Mouse (Mus musculus) embryonic facial prominence, embryonic 10.5 days (tissue): ENCODE results near the gene Barhl1. TPM values are rescaled to one million over a fixed set of nuclear protein-coding genes. Genes with fewer than 3 reads are reported as not detected.
A peak's percentile ranks its signal among the peaks of the same experiment; 100 is the strongest.

Source experiments
- DNase-seq: peaks from one replicate; pipeline ENCODE4 v3.0.0-alpha.2; 2017; ENCODE audit warnings: low spot score
- H3K27ac ChIP-seq: fragments of 300-500 bp; sonication (generic); replicated peaks from 2 replicates; pipeline ENCODE4 v1.5.1; 2016; ENCODE audit warnings: mild to moderate bottlenecking
- H3K27me3 ChIP-seq: fragments of 300-500 bp; sonication (generic); replicated peaks from 2 replicates; pipeline ENCODE4 v1.6.1; 2016; ENCODE audit warnings: low read depth, mild to moderate bottlenecking; ENCODE audit not compliant: poor library complexity, severe bottlenecking
- H3K36me3 ChIP-seq: fragments of 300-500 bp; sonication (generic); replicated peaks from 2 replicates; pipeline ENCODE4 v1.6.1; 2016; ENCODE audit warnings: mild to moderate bottlenecking, moderate library complexity
- H3K4me1 ChIP-seq: fragments of 300-500 bp; sonication (generic); 2 replicates; pipeline ENCODE4 v1.6.1; 2016
- H3K4me3 ChIP-seq: fragments of 300-500 bp; sonication (generic); 2 replicates; pipeline ENCODE4 v1.5.1; 2016; ENCODE audit warnings: mild to moderate bottlenecking, moderate library complexity
- H3K9me3 ChIP-seq: fragments of 300-500 bp; sonication (generic); 2 replicates; pipeline ENCODE4 v1.6.1; 2016; ENCODE audit warnings: mild to moderate bottlenecking
- WGBS: fragments of 180-500 bp; shearing (Covaris S2); methylation state at CpG from one replicate; pipeline ENCODE4 v1.1.7; 2016; 5-methylcytosine and 5-hydroxymethylcytosine counted together
- polyA plus RNA-seq: library from polyadenylated mRNA; unstranded; fragments of >200 nt; fragmentation: Nextera tagmentation; extraction: Ambion mirVana; gene quantifications from 2 replicates; pipeline ENCODE4 v1.2.1, GENCODE M21; 2016

Gene Barhl1
- polyA plus RNA-seq, 1 experiment from 2014 or later, result 1.2 TPM

DNA sequence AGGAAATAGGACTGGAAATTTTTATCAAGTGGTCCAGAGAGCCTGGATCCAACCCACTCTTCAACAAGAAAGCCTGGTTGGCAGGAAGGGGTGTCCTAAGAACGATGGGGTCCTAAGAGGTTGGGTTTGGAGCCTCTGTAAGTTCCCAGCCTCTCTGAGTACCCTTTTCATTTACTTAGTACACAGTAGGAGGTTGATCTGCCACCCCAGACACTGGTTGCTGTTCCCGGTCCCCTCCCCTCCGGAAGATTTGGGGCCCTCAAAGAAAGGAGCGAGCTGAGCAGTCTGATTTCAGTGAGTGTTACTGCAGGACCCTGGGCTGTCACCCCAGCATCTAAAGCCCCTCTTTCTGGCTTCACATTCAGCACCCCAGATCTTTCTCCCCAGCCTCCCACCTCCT lies 2.5 kb upstream of the Barhl1 start:
- no peak overlapping the region for H3K4me3 ChIP-seq
- WGBS, result 2% methylated on average over 4 of the region's 4 CpGs
- H3K27me3 ChIP-seq, result peaks cover 100% of the 10 kb centered on the region
- H3K4me1 ChIP-seq, result peaks cover 12% of the 10 kb centered on the region
- H3K9me3 ChIP-seq, result no peaks in the 10 kb centered on the region
- DNase-seq, result no peak
- H3K27ac ChIP-seq, result no peak overlapping the region
- no peaks in the 10 kb centered on the region for H3K36me3 ChIP-seq

DNA sequence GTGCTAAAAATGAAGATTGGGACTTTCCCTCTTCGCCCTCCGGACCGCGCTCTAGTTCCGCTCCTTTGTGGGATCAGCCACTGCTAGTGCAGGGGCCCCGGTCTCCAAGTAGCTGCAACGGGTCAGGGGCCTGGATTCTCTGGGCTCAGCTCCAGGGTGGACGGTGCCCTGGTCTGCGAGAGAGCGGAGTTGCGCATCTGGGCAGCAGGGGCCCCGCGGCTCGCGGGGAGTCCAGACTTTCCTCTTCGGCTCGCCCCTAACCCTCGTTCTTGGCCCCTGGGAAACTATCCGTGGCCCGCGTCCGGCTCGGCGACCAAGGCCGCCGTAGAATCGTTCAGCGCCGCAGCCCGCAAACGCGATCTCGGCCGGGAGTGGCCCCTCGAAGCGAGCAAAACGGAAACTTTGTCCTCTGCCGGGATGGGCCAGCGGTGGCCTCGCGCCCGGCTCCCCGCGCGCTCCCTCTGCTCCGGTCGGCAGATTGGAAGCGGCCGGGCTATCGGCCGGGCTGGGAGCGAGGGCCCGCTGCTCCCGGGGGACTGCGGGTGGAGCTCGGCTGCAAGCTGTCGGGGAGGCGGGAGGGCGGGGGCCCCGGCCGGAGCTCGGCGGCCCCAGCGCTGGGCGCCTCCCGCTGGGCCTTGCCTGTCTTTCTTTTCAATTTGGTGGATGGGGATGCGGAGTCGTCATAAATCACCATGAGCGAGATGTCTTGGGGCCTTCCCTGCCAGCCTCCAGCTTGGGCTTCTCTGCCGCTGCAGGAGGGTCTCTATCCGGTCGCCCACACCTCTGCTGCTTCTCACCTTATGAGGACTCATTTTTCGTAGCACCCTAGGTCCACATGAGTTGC lies 1.3 kb upstream of the Barhl1 start:
- H3K4me1 ChIP-seq, result peaks cover 12% of the 10 kb centered on the region
- peaks cover 100% of the 10 kb centered on the region for H3K27me3 ChIP-seq
- H3K9me3 ChIP-seq, result no peaks in the 10 kb centered on the region
- peak overlapping the region; percentile 40 for H3K4me3 ChIP-seq
- H3K36me3 ChIP-seq, result no peaks in the 10 kb centered on the region
- peak; percentile 48 for DNase-seq
- under 1% methylated on average over 73 of the region's 73 CpGs for WGBS
- H3K27ac ChIP-seq, result peak overlapping the region; percentile 16; the same call in 1 of the 2 replicates

DNA sequence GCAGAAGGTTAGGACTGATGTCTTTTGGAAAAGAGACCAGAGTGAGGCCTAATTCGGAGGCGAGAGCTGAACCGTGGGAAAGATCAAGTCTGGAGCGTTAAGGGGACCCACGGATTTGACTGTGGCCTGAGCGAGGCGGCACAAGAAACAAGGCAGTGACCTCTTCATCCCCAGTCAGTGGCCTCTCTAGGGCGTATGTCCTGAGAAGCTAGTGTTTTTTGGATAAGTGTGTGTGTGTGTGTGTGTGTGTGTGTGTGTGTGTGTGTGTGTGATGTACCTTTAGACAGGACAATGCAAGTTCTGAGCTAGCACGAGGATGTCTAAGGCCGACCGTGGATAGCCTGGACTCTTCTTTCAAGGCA lies 669 bp upstream of the Barhl1 start:
- 3% methylated on average over 11 of the region's 11 CpGs for WGBS
- Histone ChIP-seq H3K4me1 (peaks cover 12% of the 10 kb centered on the region), H3K36me3 (no peaks in the 10 kb centered on the region), H3K27me3 (peaks cover 100% of the 10 kb centered on the region), H3K27ac (no peak overlapping the region), H3K4me3 (no peak overlapping the region), H3K9me3 (no peaks in the 10 kb centered on the region)
- no peak for DNase-seq

DNA sequence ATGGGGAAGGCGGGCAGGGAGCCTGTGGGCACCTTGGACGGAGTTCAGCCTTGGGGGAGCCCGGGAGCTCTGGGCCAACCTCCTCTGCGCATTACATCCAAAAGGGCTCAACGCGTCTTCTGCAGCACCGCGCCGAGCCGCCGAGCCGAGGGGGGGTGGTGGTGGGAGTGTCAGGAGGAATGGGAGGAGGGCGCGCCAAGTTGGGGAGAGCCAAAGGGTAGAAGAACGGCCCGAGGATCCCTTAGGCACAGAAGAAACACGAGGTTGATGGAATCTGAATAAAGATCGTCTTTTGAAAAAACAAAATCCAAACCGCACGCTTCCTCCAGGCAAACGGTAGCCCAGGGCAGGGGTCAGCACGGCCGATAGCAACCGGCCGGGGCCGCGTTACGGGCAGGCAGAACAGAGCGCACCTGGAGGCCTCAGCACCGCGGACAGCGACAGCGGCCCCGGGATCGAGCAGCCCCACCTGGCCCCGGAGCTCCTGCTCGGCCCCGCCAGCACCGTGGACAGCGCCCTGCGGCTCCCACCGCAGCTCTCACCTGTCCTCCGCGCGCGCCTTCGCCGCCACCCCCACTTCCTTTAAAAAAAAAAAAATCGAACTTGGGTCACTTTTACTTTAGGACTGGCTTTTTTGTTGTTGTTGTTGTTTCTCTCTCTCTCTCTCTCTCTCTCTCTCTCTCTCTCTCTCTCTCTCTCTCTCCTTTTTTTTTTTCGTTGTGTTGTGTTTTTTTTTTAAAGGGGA lies 528 bp downstream of the Barhl1 start:
- H3K4me3 ChIP-seq, result peak overlapping the region; percentile 31
- WGBS, result under 1% methylated on average over 50 of the region's 50 CpGs

DNA sequence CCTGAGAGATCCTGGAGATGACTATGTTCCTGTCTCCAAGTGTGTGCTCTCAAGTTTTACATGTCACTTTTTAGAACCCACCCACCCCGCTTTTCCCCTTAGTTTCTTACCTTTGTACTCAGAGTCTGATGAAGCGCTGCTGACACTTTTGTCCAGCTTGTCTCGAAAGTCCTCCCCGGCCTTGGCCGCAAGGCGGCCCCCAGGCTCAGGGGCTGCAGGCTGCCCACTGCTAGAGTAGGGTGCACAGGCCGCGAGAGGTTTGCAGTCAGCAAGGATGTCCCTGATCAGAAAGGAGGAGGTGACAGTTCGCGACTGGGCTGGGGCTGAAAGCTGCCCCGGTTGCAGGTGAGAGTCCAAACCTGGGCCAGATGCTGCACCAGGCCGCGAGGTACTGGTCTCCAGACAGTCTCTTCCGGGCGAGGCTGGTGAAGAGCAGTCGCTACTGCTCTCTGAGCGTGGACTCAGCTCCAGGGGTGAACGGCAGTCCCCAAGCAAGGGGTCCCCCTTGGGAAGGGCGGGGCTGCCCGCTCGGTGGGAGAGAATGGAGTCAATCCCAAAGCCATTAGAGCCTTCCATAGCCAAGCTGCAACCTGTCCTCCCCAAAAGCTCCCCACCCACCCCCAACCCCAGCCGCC lies 1.2 kb downstream of the Barhl1 start:
- DNase-seq, result no peak
- Histone ChIP-seq H3K36me3 (no peaks in the 10 kb centered on the region), H3K4me3 (0 out of 2 replicates have a peak overlapping the region, but pooled peaks have one; percentile 31), H3K27me3 (peaks cover 100% of the 10 kb centered on the region), H3K27ac (no peak overlapping the region), H3K9me3 (no peaks in the 10 kb centered on the region), H3K4me1 (peaks cover 22% of the 10 kb centered on the region)
- WGBS, result 2% methylated on average over 22 of the region's 22 CpGs

More for the DNA sequence above, 528 bp downstream of the Barhl1 start:
- peak; percentile 91 for DNase-seq
- peaks cover 100% of the 10 kb centered on the region for H3K27me3 ChIP-seq
- H3K4me1 ChIP-seq, result peaks cover 22% of the 10 kb centered on the region
- no peaks in the 10 kb centered on the region for H3K9me3 ChIP-seq
- H3K36me3 ChIP-seq, result no peaks in the 10 kb centered on the region
- H3K27ac ChIP-seq, result no peak overlapping the region

DNA sequence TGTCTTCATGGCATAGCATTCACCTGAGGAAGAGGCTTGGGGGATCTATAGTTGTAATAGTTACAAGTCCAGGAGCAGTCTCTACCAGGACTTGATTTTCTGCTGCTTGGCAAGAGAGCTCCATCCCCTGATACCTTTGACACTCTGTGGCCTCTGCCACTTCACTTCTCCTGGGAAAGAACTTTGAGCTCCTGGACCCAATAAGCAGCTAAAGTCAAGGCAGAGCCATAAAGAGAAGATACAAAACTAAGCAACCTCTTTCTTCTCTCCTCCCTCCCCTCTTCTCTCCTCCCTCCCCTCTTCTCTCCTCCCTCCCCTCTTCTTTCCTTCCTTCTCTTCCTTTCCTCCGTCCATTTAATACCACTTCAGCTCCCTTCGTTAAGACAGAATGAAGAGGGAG lies 2.3 kb downstream of the Barhl1 start:
- no peak for DNase-seq
- Histone ChIP-seq H3K4me1 (peaks cover 28% of the 10 kb centered on the region), H3K9me3 (no peaks in the 10 kb centered on the region), H3K27ac (no peak overlapping the region), H3K4me3 (no peak overlapping the region), H3K36me3 (no peaks in the 10 kb centered on the region), H3K27me3 (peaks cover 100% of the 10 kb centered on the region)
- 0% methylated on average over 2 of the region's 2 CpGs for WGBS

DNA sequence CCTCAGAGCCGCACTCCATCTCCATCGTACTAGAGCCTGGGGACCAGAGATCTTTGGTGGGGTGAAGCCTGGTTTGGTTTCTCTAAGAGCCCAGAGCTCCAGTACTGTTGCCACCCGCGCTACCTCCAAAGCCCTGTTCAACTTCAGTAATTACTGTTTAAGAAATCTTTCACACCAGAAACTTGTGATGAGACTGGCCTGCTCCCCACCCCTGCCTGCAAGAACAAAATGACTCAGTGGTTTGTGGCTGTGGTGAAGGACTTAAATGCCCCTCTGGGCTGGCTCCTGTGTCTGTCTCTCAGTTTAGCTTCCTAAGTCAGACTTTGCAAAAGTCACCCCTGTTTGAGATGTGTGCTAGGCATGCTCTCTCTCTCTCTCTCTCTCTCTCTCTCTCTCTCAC lies 3.5 kb downstream of the Barhl1 start:
- Histone ChIP-seq H3K27ac (no peak overlapping the region), H3K4me3 (no peak overlapping the region), H3K36me3 (no peaks in the 10 kb centered on the region), H3K9me3 (no peaks in the 10 kb centered on the region), H3K4me1 (peaks cover 37% of the 10 kb centered on the region), H3K27me3 (peaks cover 100% of the 10 kb centered on the region)
- no peak for DNase-seq
- 1% methylated on average over 4 of the region's 4 CpGs for WGBS

DNA sequence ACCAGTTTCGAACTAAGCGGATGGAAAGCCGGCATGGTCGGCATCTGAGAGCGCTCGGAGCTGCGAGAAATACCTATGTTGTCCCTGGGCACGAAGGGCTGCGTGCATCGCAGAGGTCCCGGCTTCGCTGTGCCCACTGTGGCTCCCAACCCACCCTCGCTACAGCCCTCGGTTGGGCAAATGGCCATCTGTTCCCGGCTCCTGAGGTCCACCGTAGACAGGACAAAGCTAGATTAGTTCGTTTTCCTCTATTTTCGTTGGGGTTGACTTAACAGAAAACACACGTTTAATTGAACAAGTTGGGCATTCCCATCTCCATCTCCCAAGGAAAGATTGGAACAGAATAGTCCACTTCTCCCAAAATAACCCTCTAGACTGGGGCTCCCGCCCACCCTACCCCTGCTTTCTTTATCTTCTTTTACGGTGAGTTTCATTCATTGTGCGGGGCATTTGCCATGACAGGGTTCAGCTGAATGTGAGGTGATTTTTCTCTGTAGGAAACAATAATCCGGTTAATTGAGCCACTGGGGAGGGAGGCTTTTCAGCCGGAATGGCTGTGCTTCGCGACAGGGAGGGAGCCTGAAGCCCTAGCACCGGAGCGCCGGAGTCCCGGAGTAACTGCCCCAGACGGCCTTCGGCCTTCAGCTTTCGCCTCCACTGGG lies 4.3 kb downstream of the Barhl1 start:
- DNase-seq, result peak; percentile 47
- Histone ChIP-seq H3K27ac (no peak overlapping the region), H3K9me3 (no peaks in the 10 kb centered on the region), H3K4me3 (no peak overlapping the region), H3K4me1 (peaks cover 36% of the 10 kb centered on the region), H3K27me3 (peaks cover 100% of the 10 kb centered on the region), H3K36me3 (no peaks in the 10 kb centered on the region)
- under 1% methylated on average over 33 of the region's 33 CpGs for WGBS

DNA sequence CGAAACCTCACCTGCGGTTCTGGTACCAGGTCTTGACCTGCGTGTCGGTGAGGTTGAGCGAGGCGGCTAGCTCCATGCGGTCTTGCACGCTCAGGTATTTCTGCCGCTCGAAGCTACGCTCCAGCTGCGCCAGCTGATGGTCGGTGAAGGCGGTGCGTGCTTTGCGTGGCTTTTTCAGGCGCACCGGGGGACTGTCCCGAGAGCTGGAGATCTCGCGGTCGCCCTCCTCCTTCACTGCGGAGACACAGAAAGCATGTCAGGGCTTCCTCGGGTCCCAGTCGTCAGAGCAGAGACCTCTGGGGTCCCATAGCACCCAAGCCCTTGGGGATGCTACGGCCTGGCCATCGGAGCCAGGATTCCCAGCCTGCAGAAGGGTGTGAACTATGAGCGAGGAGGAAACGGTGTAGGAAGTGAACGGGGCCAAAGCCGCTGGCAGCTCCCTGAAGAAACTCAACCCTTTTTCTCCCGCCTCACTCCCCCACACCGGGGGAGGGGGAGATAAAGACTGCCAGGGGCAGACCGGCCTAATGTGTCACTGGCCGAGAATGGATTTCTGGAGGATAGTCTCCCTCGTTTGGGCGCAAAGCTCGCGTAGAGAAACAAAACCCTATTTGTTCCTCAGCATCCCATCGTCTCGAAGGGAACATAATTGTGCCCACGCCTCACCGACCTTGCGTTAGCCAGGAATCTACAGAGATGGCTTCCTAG lies 5.0 kb downstream of the Barhl1 start:
- H3K4me3 ChIP-seq, result peak overlapping the region; percentile 30
- no peaks in the 10 kb centered on the region for H3K9me3 ChIP-seq
- peak; percentile 48 for DNase-seq
- under 1% methylated on average over 44 of the region's 44 CpGs for WGBS
- peaks cover 4% of the 10 kb centered on the region for H3K36me3 ChIP-seq
- peaks cover 36% of the 10 kb centered on the region for H3K4me1 ChIP-seq
- peaks cover 100% of the 10 kb centered on the region for H3K27me3 ChIP-seq
- no peak overlapping the region for H3K27ac ChIP-seq

DNA sequence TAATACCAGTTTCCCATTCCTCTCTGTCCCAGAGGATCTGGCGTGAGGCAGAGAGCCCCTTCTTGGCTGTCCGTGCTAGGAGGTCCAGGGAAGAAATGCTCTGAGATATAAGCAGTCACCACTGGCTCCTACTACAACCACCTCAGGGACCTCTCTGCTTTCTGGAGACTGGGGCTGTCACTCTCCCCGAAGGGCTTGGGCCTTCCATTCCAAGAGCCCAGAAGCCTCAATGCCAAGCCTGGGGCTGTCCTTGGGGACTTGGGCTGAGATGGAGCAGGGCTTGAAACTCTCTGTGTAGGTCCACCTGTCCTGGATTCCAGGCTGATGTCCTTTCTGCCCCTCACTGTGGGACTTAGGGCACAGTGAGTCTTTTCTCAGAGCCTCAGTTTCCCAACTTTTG lies 5.6 kb downstream of the Barhl1 start:
- Histone ChIP-seq H3K36me3 (peaks cover 9% of the 10 kb centered on the region), H3K9me3 (no peaks in the 10 kb centered on the region), H3K4me1 (peaks cover 33% of the 10 kb centered on the region), H3K27ac (no peak overlapping the region), H3K4me3 (peak overlapping the region; percentile 30; the same call in 1 of the 2 replicates), H3K27me3 (peaks cover 100% of the 10 kb centered on the region)
- 2% methylated on average over 3 of the region's 3 CpGs for WGBS
- DNase-seq, result peak; percentile 25

DNA sequence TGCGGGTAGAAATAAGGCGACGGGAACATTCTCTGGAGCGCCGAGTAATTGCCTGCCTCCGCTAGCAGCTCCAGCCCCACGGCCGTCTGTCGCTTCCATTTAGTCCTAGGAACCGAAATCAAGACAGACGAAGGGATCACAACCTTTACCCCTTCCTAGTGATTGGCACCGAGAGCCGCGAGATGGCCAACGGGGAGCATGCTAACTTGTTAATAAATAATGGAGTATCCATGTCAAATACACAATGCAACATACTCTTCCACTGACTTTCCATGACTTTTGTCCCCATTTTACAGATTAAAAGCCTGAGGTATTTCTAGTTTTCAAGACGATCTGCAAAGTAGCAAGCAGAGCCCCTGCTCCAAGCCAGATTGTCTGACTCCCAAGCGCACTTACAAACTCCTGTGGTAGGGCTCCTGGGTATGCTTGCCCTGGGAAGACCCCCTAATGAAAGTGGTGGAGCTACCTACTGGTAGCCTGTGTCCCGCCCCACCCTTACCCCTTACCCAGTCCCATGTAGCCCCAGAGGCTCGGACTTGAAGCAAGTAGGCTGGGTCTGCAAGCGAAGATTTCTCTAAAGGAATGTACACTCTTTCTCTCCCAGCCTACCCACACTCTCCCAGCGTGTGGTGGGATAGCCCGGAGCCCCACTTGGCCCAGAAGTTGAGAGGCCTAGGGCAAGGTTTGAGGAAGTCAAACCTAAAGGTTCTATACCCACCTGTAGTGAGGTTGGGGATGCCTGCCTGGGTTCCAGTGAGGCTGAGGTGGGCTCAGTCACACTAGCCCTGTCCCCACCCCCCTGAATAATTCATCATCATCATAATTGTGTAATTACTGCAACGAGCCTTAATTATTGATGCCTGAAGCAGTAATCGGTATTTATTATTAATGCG lies 6.4 kb downstream of the Barhl1 start:
- H3K36me3 ChIP-seq, result peaks cover 17% of the 10 kb centered on the region
- H3K4me3 ChIP-seq, result no peak overlapping the region
- peaks cover 99% of the 10 kb centered on the region for H3K27me3 ChIP-seq
- peaks cover 33% of the 10 kb centered on the region for H3K4me1 ChIP-seq
- H3K9me3 ChIP-seq, result no peaks in the 10 kb centered on the region
- peak; percentile 26 for DNase-seq
- 5% methylated on average over 25 of the region's 25 CpGs for WGBS
- H3K27ac ChIP-seq, result no peak overlapping the region
